Mouse (Mus musculus) olfactory bulb, adult 2 months (tissue): ENCODE measurements around the gene Pla2g6.

Experiments used
- CTCF ChIP-seq: fragments of 200-500 bp; IDR thresholded peaks from 2 replicates; pipeline ENCODE4 v1.5.1; 2012; ENCODE audit warnings: low read depth, mild to moderate bottlenecking, low read length, moderate library complexity; ENCODE audit not compliant: insufficient read depth
- POLR2A ChIP-seq: fragments of 200-500 bp; IDR thresholded peaks from 2 replicates; pipeline ENCODE4 v1.6.1; 2012; ENCODE audit warnings: mild to moderate bottlenecking, low read depth, low read length, moderate library complexity; ENCODE audit not compliant: insufficient read depth

GRCm38 (mm10) chr15:79352479-79352878 lies 24.3 kb upstream of the Pla2g6 start:
- TF ChIP-seq POLR2A (no peak), CTCF (no peak)
